Mouse (Mus musculus) lung, adult 18-20 months (tissue): ENCODE measurements around the gene Gzma.

Experiments used
- DNase-seq, 2 experiments: peaks; one replicate each; pipeline ENCODE4 v3.0.0; 2022; ENCODE audit warnings: mixed read lengths in 2 of 2

Gene Gzma

GRCm38 (mm10) chr13:113045458-113046110 is 55.2 kb downstream of the Gzma start:
- no peak for DNase-seq

- DNase-seq, result no peak
Measured at GRCm38 (mm10) chr13:113044876-113045275, 55.9 kb downstream of the Gzma start.
